Mouse (Mus musculus): ENCODE results near the gene Ppid. TPM values are rescaled to one million over a fixed set of nuclear protein-coding genes. Genes with fewer than 3 reads are reported as not detected.
A peak's percentile ranks its signal among the peaks of the same experiment; 100 is the strongest.
"Not testable (repeated sequence)": the region's sequence is repeated elsewhere in the genome, so short reads cannot be mapped to it uniquely, and the experiment has no call there.

The Ppid gene
- total RNA-seq, 4 experiments from 2014 or later = 60.5 to 75.1 (median 64.0) TPM

DNA sequence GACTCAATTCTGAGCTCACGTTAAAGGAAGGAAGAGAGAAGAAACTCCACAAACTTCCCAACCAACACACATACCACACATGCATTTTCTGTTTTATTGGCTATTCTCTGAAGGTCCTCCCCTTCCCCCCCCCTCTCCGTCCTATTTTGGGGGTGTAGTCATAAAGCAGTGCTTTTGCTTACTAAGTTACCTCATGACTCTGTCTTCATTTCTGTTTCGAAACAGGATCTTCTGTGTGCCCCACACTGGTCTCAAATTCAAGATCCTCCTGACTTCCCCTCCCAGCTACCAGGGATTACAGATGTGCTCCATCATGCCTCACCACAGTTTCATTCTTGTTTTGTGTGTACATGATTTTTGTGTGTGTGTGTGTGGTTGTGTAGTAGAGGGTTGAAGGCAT lies 18.7 kb upstream of the Ppid start:
- no peak for DNase-seq (ENCODE audit: low spot score in 2 of 2)

DNA sequence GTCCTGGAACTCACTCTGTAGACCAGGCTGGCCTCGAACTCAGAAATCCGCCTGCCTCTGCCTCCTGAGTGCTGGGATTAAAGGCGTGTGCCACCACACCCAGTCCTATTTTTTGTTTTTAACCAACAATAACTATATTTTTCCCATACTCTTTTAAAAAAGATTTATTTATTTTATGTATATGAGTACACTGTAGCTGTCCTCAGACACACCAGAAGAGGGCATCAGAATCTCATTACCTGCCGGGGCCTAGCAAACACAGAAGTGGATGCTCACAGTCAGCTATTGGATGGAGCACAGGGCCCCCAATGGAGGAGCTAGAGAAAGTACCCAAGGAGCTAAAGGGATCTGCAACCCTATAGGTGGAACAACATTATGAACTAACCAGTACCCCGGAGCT lies 17.8 kb upstream of the Ppid start:
- DNase-seq (ENCODE audit: low spot score in 2 of 2) = not testable (repeated sequence)

DNA sequence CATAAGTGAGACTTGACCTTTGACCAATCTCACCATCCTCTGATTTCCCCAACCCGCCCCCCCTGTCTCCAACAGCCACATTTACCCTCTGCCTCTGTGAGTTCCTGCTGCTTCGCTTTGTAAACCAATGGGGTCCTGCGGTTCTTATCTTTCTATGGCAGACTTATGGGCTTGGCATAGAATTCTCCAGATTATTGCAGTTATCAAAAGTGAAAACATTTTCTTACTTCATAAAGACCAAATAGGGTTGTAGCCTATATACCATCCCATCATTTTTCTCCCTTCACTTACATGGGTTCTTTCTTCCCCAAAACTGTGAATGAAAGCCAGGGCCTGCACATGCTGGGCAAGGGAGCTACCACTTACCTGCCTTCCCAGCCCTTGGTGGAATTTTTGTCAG lies 16.8 kb upstream of the Ppid start:
- no peak for DNase-seq (ENCODE audit: low spot score in 2 of 2)

DNA sequence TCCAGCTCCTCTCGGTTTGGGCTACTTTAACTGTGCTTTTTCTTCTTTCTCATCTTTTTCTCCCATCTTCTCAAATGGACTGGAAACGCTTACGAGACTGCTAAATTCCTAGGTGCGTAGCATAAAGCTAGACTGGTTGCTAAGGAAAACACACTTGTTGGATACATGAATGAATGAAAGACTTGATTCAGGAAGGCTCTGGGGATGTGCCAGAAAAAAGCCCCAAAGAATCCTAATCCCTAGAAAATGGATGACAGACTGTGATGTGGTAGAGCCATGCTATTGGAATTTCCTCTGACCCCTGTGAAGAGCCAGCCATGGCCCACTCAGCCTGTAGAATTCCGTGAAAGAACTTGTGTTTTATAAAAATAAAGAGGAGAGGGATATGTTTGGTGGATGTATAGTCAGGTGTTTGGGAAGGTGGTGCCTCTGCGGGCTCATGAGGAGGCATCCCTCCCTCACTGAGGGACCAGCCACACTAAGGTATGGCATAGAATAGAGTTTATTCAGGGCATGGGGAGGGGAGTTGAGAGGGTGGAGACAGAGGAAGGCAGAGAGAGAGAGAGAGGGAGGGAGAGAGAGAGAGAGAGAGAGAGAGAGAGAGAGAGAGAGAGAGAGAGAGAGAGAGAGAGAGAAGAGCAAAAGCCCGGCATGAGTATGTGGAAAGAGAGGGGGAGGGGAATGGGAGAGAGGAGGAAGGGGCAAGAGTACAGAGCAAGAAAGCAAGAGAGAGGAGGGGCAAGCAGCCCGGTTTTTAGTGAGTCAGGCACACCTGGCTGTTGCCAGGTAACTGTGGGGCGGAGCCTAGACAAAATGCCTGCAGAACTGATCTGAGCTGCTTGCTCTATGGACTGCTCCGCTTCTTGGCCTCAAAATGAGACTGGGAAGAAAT lies 15.3 kb upstream of the Ppid start:
- DNase-seq (ENCODE audit: low spot score in 2 of 2) = no peak

DNA sequence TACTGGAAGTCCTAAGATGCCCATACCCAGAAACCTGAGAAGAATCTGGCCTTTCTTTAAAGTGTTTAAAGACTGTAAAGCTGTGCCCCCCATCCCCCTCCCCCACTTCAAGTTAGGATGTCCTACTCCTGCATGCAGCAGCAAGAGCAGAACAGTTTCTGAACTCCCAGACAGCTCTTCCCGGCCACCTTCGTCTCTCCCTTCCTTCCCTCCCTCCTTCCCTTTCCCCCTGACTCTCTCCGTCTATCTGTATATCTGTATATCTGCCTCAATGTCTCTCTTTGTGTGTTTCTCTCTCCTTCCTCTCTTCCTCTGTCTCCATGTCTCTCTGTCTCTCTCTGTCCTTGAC lies 14.7 kb upstream of the Ppid start:
- DNase-seq (ENCODE audit: low spot score in 2 of 2) = no peak

DNA sequence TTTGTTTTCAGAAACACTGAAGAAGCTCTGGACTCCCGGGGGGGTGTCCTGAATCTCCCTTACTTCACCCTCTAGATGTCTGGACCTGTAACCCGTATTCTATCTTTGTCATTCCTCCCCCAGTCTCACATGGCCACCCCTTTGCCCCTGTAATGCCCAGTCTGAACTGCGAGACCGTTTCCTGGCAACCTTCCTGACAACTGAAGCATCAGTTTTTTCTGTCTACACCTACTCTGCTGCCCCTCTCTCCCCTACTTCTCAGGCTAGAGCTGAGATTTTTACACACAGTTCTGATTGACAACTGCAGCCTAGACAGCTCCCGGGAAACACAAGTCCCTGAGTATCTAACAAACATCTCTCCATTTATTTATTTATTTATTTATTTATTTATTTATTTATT lies 14.3 kb upstream of the Ppid start:
- DNase-seq (ENCODE audit: low spot score in 2 of 2) = no peak

DNA sequence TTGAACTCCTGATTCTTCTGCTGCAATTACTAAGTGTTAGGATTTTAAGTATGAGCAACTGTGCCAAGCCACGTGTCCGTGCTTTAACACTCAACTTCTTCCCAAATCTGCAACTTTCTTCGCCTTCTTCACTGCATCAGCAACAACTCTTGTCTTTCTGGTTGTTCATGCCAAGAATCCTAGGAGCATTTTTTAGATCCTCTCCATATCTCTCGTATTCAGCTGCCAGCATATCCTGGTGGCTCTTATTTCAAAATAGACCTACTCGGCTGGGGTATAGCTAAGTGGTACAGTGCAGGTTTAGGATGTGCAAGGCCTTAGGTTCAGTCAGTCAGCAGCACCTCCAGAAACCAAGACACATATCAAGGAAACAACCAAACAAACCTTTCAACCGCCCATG lies 13.5 kb upstream of the Ppid start:
- DNase-seq (ENCODE audit: low spot score in 2 of 2) = no peak

DNA sequence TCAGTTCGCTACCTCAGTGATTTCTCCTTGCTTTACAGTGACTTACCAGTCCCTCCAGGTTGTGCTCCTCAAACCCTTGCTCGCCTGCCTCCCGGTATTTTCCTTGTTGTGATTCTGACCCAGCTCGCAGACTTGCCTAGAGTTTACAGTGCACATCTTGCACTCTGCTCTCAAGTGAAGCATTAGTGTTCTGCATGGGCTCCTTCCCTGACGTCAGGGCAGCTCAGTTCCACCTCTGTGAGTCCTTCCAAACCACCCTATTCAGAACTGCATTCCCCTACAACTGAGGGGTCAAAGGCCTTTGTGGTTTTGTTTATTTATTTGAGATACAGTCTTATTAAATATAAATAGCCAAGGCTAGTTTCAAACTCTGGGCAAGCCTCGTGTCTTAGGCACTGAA lies 13.0 kb upstream of the Ppid start:
- no peak for DNase-seq (ENCODE audit: low spot score in 2 of 2)

DNA sequence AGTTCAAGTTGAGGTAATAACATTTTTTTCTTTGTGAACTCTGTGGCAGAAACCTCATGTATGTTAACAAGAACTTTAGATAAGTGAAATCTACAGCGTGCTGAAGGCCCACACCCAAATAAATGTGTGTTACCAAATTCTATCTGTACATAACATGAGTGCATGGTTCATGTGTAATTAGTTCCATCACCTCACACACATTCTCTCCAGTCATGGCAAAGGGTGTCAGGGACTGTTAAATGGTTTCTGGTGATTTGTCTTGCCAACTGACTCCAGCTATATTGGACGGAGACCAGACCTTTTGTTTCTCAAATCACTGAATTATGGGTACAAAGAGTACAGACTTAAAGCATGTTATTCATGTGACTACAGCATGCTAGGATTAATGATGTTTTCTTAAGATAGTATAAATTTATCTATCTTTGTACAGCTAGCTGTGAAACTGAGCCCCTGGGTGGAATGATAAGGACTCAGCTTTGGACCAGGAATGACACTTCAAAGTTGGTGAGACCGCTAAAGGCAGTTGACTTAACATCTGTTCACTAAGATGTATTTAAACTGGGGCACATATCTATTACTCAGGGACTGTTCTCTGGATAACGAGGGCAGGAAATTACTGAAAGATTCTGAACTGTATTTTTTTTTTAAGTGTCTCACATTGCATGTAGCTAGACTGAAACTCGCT lies 11.1 kb upstream of the Ppid start:
- no peak for DNase-seq (ENCODE audit: low spot score in 2 of 2)

DNA sequence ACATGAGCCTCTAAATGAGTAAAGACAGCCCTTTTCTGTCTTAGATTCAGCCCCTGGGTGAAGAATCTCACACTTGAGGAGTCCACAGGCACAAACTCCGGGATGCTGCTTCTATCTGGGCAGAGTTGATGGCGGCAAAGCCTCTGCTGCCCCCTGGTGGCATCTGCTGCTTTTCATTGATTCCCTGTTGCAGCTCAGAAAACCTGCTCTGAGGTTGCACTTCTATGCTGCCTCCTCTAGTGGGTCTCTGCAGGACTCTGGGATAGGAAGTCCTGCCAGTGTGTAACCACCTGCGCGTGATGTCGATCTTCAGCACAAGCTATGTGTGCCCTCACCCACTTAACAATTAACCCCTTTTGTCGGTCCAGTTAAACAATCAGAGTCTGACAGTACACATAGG lies 4.3 kb upstream of the Ppid start:
- peak; percentile 78 to 84 for DNase-seq (ENCODE audit: low spot score in 2 of 2)

DNA sequence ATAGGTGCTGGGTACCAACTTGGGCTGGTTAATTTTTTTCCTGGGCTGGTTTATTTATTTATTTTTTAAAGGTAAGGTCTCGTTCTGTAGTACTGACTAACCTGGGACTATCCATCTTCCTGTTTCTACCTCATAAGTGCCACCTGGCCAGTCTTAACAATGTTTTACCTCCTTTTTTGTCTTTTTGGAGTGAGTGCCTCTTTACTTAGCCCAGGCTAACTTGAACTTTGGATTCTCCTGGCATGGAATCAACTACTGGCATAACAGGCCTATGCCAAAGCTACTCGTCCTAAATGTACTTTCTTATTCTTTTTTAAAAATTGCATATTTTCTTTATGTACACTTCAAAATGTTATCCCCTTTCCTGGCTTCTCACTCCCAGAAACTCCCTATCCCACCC lies 1.5 kb upstream of the Ppid start:
- no peak for DNase-seq (ENCODE audit: low spot score in 2 of 2)

DNA sequence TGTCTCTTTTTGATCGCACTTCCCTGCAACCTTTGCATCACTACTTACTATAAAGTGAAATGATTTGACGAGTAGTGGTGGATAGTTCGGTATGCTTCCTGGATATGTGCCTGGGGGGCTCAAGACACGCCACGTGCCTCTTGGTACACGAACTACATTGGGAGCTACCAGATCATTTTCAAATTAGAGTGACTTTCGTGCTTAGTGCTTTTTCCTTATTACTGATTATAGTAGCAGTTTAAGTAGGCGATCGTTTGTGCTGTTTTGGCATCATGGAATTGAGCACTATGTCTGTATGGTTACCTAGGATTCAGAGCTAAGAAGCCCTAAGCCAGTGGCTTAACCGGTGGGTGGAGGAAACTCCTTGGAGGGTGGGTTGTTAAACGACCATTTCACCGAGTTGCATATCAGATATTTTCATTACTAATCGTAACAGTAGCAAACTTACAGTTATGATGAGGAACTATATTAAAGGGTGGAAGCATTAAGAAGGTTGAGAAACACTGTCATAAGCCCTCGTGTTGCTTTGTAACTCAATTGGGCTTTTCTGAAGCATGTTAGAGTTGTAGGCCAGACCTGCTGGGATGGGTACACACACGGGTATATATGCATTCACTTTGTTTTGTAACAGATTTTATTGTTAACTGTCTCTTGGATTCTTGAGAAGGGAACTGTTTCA lies 790 bp downstream of the Ppid start:
- no peak for DNase-seq (ENCODE audit: low spot score in 2 of 2)

DNA sequence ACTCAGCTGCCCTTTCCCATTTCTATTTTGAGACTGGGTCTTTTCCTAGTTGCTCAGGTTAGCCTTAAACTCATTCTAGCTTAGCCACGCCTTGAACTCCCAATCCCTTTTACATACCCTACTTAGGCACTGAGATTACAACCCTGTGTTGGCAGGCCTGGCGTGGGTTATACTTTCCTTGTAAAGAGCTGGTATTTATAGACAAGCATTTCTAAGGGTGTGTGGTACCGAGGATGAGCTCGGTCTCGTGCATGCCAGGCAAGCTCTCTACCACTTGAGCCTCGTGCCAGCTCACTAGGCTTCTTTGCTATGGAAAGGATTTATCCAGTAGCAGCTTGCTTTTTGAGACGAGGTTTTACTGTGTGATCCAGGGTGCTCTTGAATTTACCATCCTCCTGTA lies 4.3 kb downstream of the Ppid start:
- no peak for DNase-seq (ENCODE audit: low spot score in 2 of 2)

DNA sequence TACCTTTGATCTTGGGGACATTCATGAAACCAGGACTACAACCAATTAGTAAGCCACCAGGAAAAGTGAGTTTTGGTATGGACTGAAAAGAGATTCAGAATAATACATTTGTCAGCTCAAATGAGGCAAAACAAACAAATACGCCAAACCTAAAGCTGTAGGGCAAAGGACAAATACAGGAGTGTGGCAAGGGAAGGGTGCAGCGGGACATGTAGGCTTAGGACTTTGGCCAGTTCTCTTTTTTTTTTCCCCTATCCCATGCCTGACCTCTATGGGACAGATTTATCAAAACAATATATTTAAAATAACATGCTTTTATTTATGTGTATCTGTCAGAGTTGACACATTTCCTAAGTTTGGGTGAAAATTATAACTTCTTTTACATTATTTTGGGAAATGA lies 18.7 kb downstream of the Ppid start:
- no peak for DNase-seq (ENCODE audit: low spot score in 2 of 2)

DNA sequence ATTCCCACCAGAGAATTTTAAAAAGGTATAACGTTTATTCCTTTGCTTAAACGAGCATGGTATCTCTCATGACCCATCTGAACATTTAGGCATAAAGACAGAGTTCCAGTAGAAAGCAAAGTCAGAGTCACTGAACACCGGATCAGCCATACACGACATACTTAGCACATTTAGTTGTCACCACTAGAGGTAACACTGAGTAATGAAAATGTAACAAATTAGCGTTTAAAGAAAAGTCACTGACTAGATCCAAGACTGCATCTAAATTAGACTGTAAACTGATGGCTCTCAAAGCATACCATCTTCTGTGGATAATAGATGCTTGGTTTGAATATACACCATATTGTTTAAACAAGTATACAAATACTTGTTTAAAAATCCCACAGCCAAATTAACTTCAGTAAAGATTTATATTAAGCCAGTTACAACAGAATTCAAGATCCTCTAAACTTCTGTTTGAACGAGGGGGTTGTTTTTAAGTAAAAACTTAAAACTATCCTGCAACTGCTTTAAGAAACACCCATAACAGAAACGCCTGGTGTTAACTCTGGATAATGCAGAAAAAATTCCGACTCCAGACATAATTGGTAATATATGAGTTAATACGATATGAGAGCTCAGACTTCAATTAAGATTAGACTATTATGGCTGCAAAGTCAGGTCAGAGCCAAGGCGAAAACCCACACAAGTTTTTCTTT lies 36.5 kb downstream of the Ppid start:
- DNase-seq (ENCODE audit: low spot score in 2 of 2) = no peak

DNA sequence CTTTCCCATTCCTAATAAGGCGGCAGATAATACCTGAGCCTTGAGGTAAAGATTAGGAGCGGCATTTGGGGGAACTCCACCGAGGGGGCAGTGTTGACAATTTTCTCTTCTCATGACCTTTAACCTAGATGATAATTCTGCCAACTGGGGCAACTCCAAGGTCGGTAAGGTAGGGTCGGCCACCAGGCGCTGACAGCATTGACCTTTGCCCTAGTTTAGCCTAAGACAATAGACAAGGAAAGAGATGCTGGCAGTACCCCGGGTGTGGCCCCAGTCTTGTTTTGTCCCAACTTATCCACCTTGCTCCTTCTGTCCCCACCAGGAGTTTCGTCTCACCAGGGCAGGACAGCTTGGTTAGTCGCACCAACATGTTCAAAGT lies 37.0 kb downstream of the Ppid start:
- no peak for DNase-seq (ENCODE audit: low spot score in 2 of 2)

DNA sequence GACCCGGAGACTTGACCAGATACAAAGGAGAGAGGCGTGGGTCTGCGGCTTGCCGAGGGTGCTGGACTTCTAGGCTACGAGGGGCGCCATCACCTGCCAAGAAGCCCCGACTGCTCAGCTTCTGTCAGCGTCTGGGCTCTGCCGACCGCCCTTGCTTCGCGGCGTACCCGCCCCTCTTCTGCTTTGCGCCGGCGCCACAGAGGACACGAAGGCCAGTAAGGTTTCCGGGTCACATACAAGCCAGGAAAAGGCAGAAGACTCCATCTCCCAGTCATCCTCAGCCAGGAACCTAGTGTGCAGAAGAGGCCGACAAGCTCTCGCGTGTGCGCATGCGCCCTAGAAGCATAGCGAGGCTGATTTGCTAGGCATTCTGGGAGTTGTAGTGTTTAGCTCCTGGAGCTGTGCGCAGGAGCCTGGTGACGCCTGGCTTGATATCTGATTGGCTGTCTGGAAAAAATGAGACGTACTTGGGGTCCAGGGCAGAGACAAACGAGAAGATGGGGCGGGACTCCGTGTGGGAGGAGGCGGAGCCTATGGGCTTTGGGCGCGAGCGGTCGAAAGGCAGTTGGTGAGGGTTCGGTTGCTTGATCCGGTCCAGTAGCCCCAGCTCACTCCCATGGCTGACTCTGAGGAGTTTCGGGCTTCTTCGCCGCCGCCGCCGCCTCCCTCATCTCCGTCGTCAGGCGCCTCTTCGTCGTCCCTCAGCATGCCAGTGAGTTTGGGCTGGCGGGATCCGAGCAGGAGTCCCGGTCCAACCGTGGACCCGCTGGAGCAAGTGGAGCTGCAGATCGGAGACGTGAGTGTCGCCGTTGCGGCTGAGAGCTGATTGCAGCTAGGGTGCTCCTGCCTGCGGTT lies 37.6 kb downstream of the Ppid start, which contains the start of gene 4930579G24Rik:
TSS of gene 4930579G24Rik (plus strand) at position 519 of the 855 bp plus-strand sequence.
- DNase-seq (ENCODE audit: low spot score in 2 of 2) = peak; percentile 79 to 99

DNA sequence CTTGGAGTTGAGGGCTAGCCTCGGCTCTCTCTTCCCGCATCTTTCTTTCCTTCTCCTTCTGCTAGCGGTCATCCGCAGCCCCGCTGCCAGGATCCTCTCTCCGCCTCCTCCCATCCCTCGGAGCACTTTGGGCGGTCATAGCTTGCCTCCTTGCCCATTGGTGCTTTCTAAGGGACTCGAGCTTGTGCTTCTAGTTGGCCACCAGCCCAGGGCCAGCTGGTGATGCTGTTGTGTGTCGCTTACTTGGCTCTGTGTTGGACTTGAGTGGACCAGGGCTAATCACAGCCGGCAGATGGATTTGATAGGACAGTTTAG lies 38.2 kb downstream of the Ppid start, which contains the start of gene Etfdh:
TSS of gene Etfdh (minus strand) at position 85 of the 315 bp plus-strand sequence.
- DNase-seq (ENCODE audit: low spot score in 2 of 2) = peak in 1 of 2 experiments; percentile 74

DNA sequence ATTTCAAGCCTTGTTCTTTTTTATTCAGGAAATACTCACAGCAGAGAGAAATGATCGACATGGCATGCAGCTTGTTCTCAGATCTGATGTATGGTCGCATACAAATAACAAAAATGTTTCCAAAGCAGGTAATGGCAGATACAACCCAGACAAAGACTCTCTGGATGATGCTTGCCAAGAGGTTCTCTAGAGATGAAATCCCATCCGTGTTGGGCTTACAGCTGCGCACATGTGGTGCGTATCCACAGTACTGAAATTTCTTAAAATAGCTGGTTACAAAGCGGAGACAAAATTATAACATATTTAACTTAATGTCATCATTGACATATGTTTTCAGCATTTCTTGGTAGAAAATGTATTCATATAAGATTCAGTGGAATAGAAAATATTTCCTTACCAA lies 61.0 kb downstream of the Ppid start:
- no peak for DNase-seq (ENCODE audit: low spot score in 2 of 2)

All from left cerebral cortex, adult 8-10 months (tissue).